Mouse (Mus musculus) right cerebral cortex, postnatal 10 days (tissue): ENCODE results near the gene Car9.
A peak's percentile ranks its signal among the peaks of the same experiment; 100 is the strongest.

Source experiments
- DNase-seq, 2 experiments: peaks; one replicate each; pipeline ENCODE4 v3.0.0; 2021; ENCODE audit warnings: low spot score in 2 of 2

Car9 gene

GRCm38 (mm10) chr4:43493846-43494240 lies 12.9 kb upstream of the Car9 start:
- DNase-seq = no peak

- no peak for DNase-seq
Measured at GRCm38 (mm10) chr4:43496587-43496986, 10.2 kb upstream of the Car9 start.

GRCm38 (mm10) chr4:43497405-43497804 lies 9.4 kb upstream of the Car9 start:
- no peak for DNase-seq

GRCm38 (mm10) chr4:43497946-43498345 lies 8.8 kb upstream of the Car9 start:
- no peak for DNase-seq

GRCm38 (mm10) chr4:43498983-43499382 lies 7.8 kb upstream of the Car9 start:
- peak in 1 of 2 experiments; percentile 41 for DNase-seq

DNA sequence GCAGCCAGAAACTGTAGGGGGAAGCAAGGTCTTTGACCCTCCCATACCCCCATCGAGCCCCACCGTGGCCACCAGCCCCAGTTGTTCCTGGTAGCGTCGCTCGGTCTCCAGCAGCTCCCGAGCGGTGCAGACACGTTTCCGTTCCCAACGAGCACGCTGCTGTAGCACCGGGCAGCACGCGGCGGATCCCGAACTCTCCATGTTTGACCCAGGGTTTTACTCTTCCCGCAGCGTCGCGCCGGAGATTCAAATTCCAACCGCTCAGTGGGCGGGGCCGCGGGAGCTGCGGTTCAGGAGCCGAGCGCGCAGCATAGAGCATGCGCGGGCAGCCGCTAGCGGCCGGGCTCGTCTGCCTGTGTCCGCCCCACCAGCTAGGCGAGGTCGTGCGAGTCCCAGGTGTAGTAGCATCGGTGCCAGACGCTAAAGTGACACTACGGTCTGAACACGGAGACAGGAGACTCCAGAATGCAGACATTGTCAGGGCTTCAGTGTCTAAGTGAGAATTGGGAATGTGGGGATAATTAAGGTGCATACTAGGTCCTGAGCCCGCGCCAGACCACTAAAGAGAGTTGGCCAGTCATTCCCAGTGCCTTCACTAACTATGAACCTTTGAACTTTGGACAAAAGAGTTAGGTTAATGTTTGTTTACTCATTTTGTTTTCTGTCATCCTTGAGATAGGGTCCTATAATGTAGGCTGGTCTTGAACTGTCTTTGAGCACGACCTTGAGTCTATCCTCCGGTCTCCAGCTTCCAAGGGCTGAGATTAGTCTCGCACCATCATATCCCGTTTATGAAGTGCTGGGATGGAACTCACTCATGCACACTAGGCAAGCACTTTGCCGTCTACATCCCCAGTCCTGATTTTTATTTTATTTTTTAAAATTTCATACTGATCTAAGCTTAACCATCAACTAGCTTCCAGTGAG lies 7.1 kb upstream of the Car9 start, which contains the start of gene Arhgef39:
TSS of gene Arhgef39 (minus strand) at position 289 of the 927 bp plus-strand sequence.
- peak; percentile 81 to 85 for DNase-seq

- DNase-seq = no peak
Measured at GRCm38 (mm10) chr4:43503041-43503440, 3.7 kb upstream of the Car9 start.

- no peak for DNase-seq
Measured at GRCm38 (mm10) chr4:43503506-43503905, 3.3 kb upstream of the Car9 start.

- DNase-seq = no peak
Measured at GRCm38 (mm10) chr4:43504269-43504668, 2.5 kb upstream of the Car9 start.

GRCm38 (mm10) chr4:43506074-43506473 lies 692 bp upstream of the Car9 start:
- no peak for DNase-seq

- peak in 1 of 2 experiments; percentile 26 for DNase-seq
Measured at GRCm38 (mm10) chr4:43507938-43508665, 1.3 kb downstream of the Car9 start.

DNA sequence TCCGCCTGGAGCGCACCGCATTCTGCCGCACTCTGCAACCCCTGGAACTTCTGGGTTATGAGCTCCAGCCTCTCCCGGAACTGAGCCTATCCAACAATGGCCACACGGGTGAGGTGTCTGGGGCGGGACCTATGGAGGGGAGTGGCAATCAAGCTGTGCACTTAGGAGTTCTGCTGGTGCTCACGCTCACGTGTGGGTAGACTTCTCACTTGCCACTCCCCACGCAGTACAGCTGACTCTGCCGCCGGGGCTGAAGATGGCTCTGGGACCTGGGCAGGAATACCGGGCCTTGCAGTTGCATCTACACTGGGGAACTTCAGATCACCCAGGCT lies 1.9 kb downstream of the Car9 start:
- DNase-seq = peak in 1 of 2 experiments; percentile 35

DNA sequence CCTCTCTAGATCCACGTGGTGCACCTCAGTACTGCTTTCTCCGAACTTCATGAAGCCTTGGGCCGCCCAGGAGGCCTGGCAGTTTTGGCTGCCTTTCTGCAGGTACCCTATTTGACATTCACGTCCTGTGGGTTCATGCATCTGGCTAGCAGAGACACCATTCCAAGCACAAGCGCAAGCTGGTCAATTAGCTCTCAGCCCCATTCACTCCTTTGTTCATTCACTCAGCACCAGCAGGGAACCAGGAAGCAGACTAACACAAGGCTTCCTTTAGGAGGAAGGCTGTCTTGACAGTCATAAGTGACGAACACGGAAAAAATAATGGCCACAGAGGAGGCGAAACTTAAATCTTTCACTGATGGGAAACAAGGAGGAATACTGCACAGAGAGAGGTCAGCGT lies 2.3 kb downstream of the Car9 start:
- no peak for DNase-seq

DNA sequence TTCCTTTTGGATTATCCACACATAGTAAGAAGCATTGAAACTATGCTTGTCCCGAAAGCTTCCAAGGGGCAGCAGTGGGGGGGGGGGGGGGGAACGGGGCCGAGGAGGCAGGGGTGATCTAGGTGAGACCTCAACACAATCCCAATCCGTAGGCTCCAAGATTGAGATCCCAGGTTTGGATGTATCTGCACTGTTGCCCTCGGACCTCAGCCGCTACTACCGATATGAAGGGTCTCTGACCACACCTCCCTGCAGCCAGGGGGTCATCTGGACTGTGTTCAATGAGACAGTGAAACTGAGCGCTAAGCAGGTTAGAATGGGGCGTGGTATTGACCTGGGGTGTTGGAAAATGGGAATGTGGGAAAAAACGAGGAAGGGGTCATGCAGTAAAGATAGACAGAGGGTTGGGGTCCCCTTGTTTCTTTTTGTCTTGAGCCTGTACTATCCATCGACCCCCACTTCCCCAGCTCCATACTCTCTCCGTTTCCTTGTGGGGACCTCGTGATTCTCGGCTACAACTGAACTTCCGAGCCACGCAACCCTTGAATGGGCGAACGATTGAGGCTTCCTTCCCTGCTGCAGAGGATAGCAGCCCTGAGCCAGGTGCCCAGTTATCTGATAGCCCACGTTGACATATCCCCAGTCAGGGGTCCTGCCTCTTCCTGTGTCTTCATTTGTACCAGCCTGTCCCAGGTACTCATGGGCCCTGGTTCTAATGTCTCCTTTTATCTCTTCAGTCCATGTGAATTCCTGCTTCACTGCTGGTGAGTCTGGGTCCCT lies 5.1 kb downstream of the Car9 start:
- DNase-seq = no peak

DNA sequence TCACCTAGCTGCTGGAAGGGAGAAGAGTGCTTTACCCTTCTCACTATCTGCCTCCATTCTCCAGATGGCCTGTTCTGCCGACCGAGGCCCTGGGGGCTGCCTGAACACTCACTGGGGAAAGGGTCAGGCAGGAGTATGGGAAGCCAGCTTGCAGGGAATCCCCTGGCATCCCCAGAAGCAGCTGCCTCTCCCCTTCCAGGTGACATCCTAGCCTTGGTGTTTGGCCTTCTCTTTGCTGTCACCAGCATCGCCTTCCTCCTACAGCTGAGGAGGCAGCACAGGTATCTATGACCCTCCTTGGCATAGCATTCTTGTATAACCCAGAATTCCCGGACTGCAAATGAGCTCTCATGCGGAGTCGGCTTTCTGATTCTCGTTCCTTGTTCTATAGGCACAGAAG lies 5.9 kb downstream of the Car9 start:
- DNase-seq = no peak

GRCm38 (mm10) chr4:43513300-43513699 lies 6.5 kb downstream of the Car9 start:
- no peak for DNase-seq

GRCm38 (mm10) chr4:43513791-43514190 lies 7.0 kb downstream of the Car9 start:
- DNase-seq = no peak

GRCm38 (mm10) chr4:43515764-43516708 lies 9.3 kb downstream of the Car9 start:
- DNase-seq = no peak

DNA sequence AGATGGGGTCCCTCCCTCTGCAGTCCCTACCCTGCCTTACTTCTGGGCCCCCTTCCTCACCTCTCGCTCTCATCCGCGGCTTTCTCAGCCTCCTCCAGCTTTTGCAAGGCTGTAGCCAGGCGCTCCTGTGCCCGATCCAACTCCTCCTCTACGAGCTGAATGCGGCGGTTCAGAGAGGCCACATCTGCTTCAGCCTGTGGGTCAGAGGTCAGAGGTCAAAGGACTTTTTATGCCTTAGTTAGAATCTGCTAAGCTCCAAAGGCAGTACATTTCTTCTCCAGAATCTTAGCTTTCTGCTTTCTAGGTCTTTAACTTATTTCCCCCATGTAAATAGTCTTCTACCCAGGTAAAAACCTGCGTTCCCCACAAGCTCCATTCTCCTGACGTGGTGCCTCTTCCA lies 12.8 kb downstream of the Car9 start:
- no peak for DNase-seq

GRCm38 (mm10) chr4:43519956-43520355 lies 13.2 kb downstream of the Car9 start:
- DNase-seq = peak; percentile 83 to 91

DNA sequence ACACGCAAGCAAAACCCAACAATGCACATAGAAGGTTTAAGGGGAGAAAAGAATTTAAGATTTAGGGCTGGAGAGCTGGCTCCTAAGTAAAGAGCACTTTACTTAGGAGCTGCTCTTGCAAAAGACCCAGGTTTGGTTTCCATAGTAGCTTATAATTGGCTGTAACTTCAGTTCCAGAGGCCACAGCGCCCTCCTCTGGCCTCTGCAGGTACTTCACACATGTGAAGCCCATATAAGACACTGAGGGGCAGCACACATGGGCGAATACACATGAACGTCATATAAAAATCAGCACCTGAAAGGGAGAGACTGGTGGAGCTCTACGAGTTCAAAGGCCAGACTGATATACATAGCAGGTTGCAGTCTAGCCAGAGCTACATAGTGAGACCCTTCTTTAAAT lies 21.1 kb downstream of the Car9 start:
- no peak for DNase-seq
